Mouse (Mus musculus) CH12.LX (cell line): ENCODE measurements around the gene Lmna.

ENCODE experiments used
- POLR2A ChIP-seq: IDR thresholded peaks from 2 replicates; pipeline ENCODE4 v1.6.1; 2011; ENCODE audit warnings: low read depth, mild to moderate bottlenecking, improper control_type of control experiment, low read length
- TCF12 ChIP-seq: IDR thresholded peaks from 2 replicates; pipeline ENCODE4 v1.6.1; 2014; ENCODE audit warnings: low read depth, mild to moderate bottlenecking, inconsistent platforms, low read length, improper control_type of control experiment
- USF1 ChIP-seq: IDR thresholded peaks from 2 replicates; pipeline ENCODE4 v1.6.1; 2014; ENCODE audit warnings: low read depth, mild to moderate bottlenecking, inconsistent platforms, low read length, improper control_type of control experiment

DNA sequence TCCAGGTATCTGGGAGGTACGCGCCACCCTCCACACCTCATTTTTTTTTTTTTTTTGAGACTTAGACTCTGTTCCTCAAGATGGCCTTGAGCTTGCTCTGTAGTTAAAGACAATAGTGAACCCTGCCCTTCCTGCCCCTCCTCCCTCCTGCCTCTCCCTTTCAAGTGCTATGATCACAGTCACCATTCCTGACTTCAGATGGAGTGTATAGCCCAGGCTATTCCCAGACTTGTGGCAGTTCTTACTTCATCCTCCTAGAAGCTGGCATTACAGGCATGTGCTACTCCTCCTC, 5.3 kb upstream of the Lmna start:
- TF ChIP-seq POLR2A (no peak), TCF12 (no peak), USF1 (no peak)
